Mouse (Mus musculus) heart, embryonic 11.5 days (tissue): ENCODE measurements around the gene Olfr56. TPM values are rescaled to one million over a fixed set of nuclear protein-coding genes. Genes with fewer than 3 reads are reported as not detected.
A peak's percentile ranks its signal among the peaks of the same experiment; 100 is the strongest.

Experiments used
- ATAC-seq: fragments of 200-750 bp; cut with Nextera tagmentation; replicated peaks from 2 replicates; pipeline ENCODE4 v1.8.0; 2017; ENCODE audit warnings: moderate library complexity; ENCODE audit not compliant: insufficient number of reproducible peaks, low FRiP score, low TSS enrichment
- H3K27ac ChIP-seq: fragments of 300-500 bp; sonication (generic); 2 replicates; pipeline ENCODE4 v1.5.1; 2014; ENCODE audit warnings: mild to moderate bottlenecking, low read depth, low read length
- H3K27me3 ChIP-seq: fragments of 300-500 bp; sonication (generic); 2 replicates; pipeline ENCODE4 v1.6.1; 2014; ENCODE audit warnings: mild to moderate bottlenecking, low read length, mixed read lengths; ENCODE audit not compliant: control insufficient read depth, insufficient read depth
- H3K36me3 ChIP-seq: fragments of 300-500 bp; sonication (generic); 2 replicates; pipeline ENCODE4 v1.6.1; 2014; ENCODE audit warnings: mild to moderate bottlenecking, low read length, moderate library complexity, mixed read lengths; ENCODE audit not compliant: control insufficient read depth, insufficient read depth
- H3K4me1 ChIP-seq: fragments of 300-500 bp; sonication (generic); 2 replicates; pipeline ENCODE4 v1.6.1; 2014; ENCODE audit warnings: low read length; ENCODE audit not compliant: control insufficient read depth, insufficient read depth
- H3K4me2 ChIP-seq: fragments of 300-500 bp; sonication (generic); 2 replicates; pipeline ENCODE4 v1.6.1; 2014; ENCODE audit warnings: mild to moderate bottlenecking, moderate library complexity
- H3K4me3 ChIP-seq: fragments of 300-500 bp; sonication (generic); 2 replicates; pipeline ENCODE4 v1.5.1; 2014; ENCODE audit warnings: low read depth, low read length
- H3K9ac ChIP-seq: fragments of 300-500 bp; sonication (generic); 2 replicates; pipeline ENCODE4 v1.6.1; 2014; ENCODE audit warnings: mild to moderate bottlenecking, low read depth, low read length, moderate library complexity
- H3K9me3 ChIP-seq: fragments of 300-500 bp; sonication (generic); replicated peaks from 2 replicates; pipeline ENCODE4 v1.6.1; 2016; ENCODE audit warnings: low read length; ENCODE audit not compliant: control insufficient read depth
- WGBS: fragments of 180-500 bp; shearing (Covaris S2); extraction: QIAGEN DNeasy Blood & Tissue Kit; methylation state at CpG from one replicate; pipeline ENCODE4 v1.1.7; 2014; ENCODE audit not compliant: insufficient replicate concordance; 5-methylcytosine and 5-hydroxymethylcytosine counted together
- polyA plus RNA-seq: library from polyadenylated mRNA; unstranded; fragments of >200 nt; fragmentation: Nextera tagmentation; extraction: Ambion mirVana; gene quantifications from 2 replicates; pipeline ENCODE4 v1.2.1, GENCODE M21; 2014

The Olfr56 gene
- polyA plus RNA-seq, 1 experiment from 2014 or later, result not detected

DNA sequence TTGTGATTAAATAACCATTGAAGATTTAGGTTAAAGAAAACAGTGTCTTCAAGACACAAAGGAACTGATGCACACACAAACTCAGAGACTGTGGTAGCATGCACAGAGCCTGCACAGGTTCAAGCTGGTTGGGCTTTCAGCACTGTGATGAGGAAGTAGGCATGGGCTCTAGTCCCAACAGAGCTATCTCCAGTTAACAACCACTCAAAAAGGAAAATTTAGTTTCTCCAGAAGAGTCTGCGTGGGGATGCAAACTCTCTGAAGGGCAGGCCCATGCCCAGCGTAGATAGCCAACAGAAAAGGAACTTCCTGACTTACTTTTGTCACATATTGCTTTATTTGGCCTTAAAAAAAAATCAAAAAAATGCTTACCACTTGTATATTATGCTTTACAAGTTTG, 114.1 kb downstream of the Olfr56 start:
- ATAC-seq, result no peak
- Histone ChIP-seq H3K36me3 (no peaks in the 10 kb centered on the region), H3K9me3 (no peaks in the 10 kb centered on the region), H3K4me3 (no peak overlapping the region), H3K9ac (no peak overlapping the region), H3K4me1 (no peaks in the 10 kb centered on the region; the same call in 1 of the 2 replicates), H3K27me3 (no peaks in the 10 kb centered on the region), H3K4me2 (no peak overlapping the region), H3K27ac (no peak overlapping the region)
- 67% methylated on average over 2 of the region's 2 CpGs for WGBS

DNA sequence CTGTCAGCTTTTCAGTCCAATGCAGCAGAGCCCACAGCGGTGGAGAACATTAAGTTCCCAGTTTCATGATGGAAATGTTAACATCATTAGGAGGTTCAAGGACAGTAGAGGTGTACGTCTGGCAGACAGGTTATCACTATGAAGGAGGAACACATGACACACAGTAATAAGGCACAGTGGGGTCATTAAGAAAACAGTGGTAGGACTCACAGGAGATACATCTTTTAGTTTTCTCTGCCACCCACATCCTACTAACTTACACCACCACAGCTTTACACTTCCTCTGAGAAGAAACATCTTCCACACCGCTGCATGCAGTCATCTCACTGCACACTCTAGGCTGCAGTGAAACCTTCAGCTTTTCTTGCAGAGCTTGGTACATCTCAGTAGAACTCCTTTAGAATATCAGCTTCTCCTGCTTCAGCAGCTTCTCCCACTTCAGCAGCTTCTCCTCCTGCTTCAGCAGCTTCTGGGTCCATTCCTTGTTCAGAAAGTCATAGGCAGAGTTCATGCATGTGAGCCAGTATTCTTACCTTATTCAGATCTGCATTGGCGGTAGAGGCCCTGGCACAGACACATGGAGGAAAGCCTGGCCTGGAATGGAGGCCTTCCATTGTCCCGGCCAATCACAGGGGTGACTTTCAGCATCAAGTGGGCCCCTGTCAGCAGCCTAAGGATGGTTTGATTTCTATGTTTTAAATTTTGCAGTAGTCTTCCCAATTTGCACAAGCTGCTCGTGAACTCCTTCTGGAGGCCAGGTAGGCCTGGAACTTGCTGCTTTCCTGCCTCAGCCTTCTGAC, 115.4 kb downstream of the Olfr56 start:
- 83% methylated on average over 6 of the region's 6 CpGs for WGBS

GRCm38 (mm10) chr11:49095367-49095766, 116.7 kb downstream of the Olfr56 start:
- 89% methylated on average over 4 of the region's 4 CpGs for WGBS
- Histone ChIP-seq H3K36me3 (no peaks in the 10 kb centered on the region), H3K9ac (no peak overlapping the region), H3K9me3 (no peaks in the 10 kb centered on the region), H3K4me2 (no peak overlapping the region), H3K4me1 (no peaks in the 10 kb centered on the region), H3K4me3 (no peak overlapping the region), H3K27me3 (no peaks in the 10 kb centered on the region), H3K27ac (no peak overlapping the region)
- no peak for ATAC-seq

More for the DNA sequence above, 115.4 kb downstream of the Olfr56 start:
- H3K27ac ChIP-seq, result no peak overlapping the region
- no peaks in the 10 kb centered on the region for H3K27me3 ChIP-seq
- no peaks in the 10 kb centered on the region for H3K4me1 ChIP-seq
- no peak for ATAC-seq
- no peaks in the 10 kb centered on the region for H3K36me3 ChIP-seq
- H3K9me3 ChIP-seq, result no peaks in the 10 kb centered on the region
- H3K9ac ChIP-seq, result no peak overlapping the region
- H3K4me2 ChIP-seq, result no peak overlapping the region
- no peak overlapping the region for H3K4me3 ChIP-seq

- 76% methylated on average over 3 of the region's 3 CpGs for WGBS
These were observed 121.7 kb downstream of the Olfr56 start for GRCm38 (mm10) chr11:49100409-49100808.

GRCm38 (mm10) chr11:49101500-49101899, 122.8 kb downstream of the Olfr56 start:
- Histone ChIP-seq H3K9ac (no peak overlapping the region), H3K4me3 (no peak overlapping the region), H3K4me1 (0 out of 2 replicates have a peak, but pooled peaks cover 2% of the 10 kb centered on the region), H3K36me3 (no peaks in the 10 kb centered on the region), H3K27me3 (no peaks in the 10 kb centered on the region), H3K9me3 (no peaks in the 10 kb centered on the region), H3K27ac (no peak overlapping the region), H3K4me2 (no peak overlapping the region)
- 29% methylated on average over 5 of the region's 5 CpGs for WGBS
- no peak for ATAC-seq

More at GRCm38 (mm10) chr11:49100409-49100808, 121.7 kb downstream of the Olfr56 start:
- no peaks in the 10 kb centered on the region for H3K9me3 ChIP-seq
- H3K36me3 ChIP-seq, result no peaks in the 10 kb centered on the region
- 0 out of 2 replicates have a peak, but pooled peaks cover 2% of the 10 kb centered on the region for H3K4me1 ChIP-seq
- no peak overlapping the region for H3K4me3 ChIP-seq
- H3K27ac ChIP-seq, result no peak overlapping the region
- no peak overlapping the region for H3K4me2 ChIP-seq
- H3K27me3 ChIP-seq, result no peaks in the 10 kb centered on the region
- no peak for ATAC-seq
- H3K9ac ChIP-seq, result no peak overlapping the region

DNA sequence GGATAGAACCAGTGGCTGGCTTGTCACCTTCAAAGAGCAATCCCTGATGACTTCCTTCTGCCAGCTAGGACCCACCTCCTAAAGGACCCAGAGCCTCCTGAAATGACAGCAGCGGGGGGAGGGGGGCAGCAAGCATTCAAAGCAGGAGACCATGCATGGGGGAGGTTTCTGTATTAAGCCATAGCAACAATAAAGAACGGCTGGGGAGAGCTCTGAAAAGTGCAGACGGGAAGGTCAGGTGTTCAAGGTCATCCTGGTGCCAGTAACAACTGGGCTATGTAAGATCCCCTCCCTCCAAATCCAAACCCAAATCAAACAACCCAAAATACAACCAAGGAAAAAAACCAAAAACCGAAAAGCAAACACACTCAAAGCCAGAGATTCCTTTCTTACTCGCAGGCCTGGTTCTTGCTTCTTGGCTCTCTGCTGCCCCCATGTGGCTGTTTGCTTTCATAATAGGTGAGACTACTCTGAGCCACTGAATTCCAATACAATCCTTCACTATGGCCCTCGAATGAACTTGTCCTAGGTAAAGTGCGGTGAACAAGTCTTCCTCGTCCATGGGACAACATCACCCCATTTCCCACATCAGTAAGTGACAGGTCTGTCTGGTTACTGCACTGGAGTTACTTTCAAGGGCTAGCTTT, 124.5 kb downstream of the Olfr56 start:
- no peak overlapping the region for H3K9ac ChIP-seq
- 17% methylated on average over 8 of the region's 8 CpGs for WGBS

DNA sequence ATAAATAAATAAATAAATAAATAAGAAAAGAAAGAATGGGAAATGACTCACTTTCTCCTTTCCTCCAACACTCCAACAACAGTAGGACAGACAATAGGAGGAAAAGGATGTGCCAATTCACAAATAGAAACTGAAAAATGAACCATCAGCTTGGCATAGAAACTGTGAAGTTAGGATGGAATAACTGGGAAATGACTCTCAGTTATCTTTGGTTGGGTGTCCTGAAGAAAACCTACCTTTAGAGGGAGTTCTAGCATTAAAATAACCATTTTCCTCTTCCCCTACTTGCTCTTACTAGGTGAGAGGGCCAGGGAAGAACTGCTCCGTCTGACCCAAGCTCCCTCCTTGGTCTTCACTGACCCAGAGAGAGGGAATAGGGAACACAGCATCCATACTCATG, 127.1 kb downstream of the Olfr56 start:
- no peak for ATAC-seq
- Histone ChIP-seq H3K9me3 (no peaks in the 10 kb centered on the region), H3K4me2 (no peak overlapping the region), H3K27ac (no peak overlapping the region), H3K4me1 (0 out of 2 replicates have a peak, but pooled peaks cover 2% of the 10 kb centered on the region), H3K36me3 (no peaks in the 10 kb centered on the region), H3K27me3 (no peaks in the 10 kb centered on the region), H3K4me3 (no peak overlapping the region), H3K9ac (no peak overlapping the region)
- WGBS, result 50% methylated on average over 1 of the region's 1 CpGs

More for the DNA sequence above, 124.5 kb downstream of the Olfr56 start:
- Histone ChIP-seq H3K27ac (no peak overlapping the region), H3K9me3 (no peaks in the 10 kb centered on the region), H3K27me3 (no peaks in the 10 kb centered on the region), H3K4me1 (0 out of 2 replicates have a peak, but pooled peaks cover 2% of the 10 kb centered on the region), H3K36me3 (no peaks in the 10 kb centered on the region), H3K4me3 (no peak overlapping the region), H3K4me2 (peak overlapping the region; percentile 27; the same call in 1 of the 2 replicates)
- no peak for ATAC-seq

DNA sequence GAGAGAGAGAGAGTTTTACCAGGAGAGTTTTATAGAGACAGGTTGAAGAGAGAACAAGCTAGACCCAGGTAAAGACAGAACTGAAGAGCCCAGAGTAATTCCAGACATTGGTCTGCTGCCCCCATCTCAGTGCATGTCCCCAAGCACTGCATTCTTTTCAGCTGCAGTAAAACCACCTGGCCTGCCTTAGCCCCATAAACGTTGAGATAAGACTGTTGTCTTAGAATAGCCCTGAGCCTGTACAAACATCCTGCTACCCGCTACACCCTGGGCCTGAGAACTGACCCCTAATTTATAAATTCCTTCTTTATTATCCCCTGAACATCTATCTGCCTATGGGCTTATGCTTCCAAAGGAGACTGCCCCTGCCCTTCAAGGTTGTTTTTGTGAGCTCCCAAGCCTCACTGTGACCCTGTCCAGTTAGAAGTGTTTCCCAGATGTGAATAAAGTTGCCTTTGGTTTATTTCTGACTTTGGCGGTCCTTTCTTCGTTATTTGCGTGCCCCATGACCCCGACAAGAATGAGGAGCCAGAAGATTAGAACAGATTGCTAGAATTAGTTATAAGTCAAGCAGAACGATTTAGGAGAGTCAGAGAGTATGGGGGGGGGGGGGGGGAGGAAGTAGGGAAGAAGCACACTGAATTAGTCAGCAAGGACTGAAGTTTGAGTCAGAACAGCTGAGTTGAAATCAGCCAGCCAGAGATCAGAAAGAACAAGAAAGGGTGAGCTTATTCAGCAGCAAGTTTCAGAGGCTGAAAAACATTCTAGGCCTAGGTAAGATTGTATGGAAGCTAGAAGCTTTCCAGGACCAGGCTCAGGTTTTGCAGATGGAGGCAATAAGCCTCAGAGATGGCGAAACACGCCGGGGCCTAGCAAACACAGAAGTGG, 129.2 kb downstream of the Olfr56 start:
- Histone ChIP-seq H3K36me3 (no peaks in the 10 kb centered on the region), H3K4me2 (no peak overlapping the region), H3K9me3 (no peaks in the 10 kb centered on the region), H3K9ac (no peak overlapping the region), H3K4me1 (0 out of 2 replicates have a peak, but pooled peaks cover 2% of the 10 kb centered on the region), H3K27ac (no peak overlapping the region), H3K27me3 (no peaks in the 10 kb centered on the region), H3K4me3 (no peak overlapping the region)
- no peak for ATAC-seq
- 65% methylated on average over 10 of the region's 10 CpGs for WGBS
